Mouse (Mus musculus) spleen, postnatal 36 days (tissue): Measurements from ENCODE around the gene Pex14.
A peak's percentile ranks its signal among the peaks of the same experiment; 100 is the strongest.

Experiments used
- DNase-seq, 2 experiments: peaks; one replicate each; pipeline ENCODE4 v3.0.0; 2022; ENCODE audit warnings: low spot score in 2 of 2, mixed read lengths in 1 of 2

Pex14 gene

DNA sequence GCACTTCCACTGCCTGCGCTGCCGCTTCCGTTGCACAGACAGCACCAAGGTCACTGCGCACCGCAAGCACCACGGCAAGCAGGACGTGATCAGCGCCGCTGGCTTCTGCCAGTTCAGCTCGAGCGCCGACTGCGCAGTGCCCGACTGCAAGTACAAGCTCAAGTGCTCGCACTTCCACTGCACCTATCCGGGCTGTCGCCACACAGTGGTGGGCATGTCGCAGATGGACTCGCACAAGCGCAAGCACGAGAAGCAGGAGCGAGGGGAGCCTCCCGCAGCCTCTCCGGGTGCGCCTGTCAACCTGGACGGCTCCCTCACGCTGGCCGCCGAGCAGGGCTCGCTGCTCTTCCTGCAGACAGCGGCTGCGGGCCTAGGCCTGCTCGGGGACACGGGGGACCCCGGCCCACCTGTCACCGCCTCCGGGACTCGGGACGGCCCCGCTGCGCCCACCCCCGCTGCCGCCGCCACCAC is 147.8 kb downstream of the Pex14 start:
- DNase-seq, result no peak

DNA sequence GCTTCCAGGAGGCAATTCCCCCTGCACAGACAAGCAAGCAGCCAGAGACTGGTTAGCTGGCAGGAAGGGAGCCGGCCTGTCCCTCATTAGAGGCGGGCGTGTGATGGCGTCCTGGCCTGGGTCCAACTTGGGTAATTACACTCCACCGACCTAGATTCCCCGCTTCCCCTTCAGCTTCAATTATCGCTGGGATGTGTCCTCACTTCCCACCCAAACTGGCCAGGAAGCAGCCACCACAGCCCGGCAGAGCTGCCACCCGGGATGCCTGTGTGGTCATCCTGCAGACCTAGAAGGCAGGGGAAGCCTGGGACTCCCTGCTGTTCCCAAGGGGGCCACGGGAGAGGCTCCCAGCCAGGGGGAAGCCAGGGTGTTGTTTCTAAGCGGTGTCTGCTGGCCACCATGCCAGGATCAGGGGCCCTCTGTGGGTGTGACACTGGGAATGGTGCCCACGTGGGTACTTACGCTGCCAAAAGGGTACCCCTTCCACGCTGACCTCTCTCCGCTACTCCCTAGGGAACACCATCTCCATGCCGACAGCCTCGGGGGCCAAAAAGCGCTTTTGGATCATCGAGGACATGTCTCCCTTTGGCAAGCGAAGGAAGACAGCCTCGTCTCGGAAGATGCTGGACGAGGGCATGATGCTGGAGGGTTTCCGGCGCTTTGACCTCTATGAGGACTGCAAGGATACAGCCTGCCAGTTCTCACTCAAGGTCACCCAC is 148.6 kb downstream of the Pex14 start:
- DNase-seq, result no peak

DNA sequence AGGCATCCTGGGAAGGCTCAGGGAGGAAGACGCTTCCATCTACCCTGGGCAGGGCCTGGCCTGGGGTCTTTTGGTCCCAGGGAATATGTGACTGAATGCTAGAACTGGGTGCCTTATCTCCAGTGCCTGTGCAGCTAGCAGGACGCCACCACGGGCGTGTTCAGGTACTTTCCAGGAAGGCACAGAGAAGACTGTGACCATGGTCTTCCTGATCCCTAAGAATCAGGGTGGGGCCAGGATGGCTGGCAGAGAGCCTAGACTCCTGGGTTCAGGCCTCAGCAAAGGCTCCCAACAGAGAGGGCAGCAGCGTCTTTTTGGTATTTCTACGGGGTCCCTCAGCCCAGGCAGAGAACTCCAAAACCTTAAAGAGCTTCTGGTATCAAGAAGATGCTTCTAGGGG is 149.2 kb downstream of the Pex14 start:
- no peak for DNase-seq

DNA sequence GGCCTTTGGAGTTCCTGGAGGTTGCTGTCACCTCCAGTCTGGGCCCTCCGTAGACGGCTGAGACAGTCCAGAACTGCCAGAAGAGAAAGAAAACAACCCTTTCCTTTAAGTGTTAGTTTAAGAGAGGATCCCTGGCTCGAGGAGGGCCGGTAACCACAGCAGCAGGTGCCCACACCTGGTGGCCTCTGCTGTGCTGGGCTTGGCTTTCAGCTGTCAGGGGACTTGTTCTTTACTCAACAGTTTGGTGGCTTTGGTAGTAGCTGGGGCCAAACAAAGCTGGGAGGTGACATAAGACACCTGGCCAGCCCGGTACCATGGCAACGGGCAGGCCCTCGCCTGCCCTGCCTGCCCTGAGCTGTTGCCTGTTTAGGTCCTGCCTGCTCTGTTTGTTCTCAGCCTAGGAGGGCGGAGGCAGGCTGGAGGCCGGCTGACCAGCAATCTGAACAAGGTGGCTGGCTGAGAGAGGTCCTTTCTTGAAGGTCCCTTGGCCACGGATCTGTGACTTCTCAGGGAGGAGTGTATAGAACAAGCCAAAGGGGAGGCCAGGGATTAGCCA is 151.8 kb downstream of the Pex14 start:
- no peak for DNase-seq

DNA sequence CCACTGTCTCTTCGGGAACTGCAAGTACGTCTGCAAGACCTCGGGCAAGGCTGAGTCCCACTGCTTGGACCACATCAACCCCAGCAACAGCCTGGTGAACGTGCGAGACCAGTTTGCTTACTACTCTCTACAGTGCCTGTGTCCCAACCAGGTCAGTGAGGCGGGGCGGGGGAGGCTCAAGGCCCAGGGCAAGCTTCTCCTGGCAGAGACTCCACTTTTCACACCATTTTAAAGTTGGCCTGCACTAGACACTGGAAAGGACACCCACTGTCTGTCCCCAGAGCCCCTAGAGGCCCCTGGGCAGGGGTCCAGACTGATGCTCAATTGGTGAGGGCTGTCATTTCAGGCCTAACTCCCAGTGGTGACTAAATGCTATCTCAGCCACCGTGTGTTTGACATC is 153.6 kb downstream of the Pex14 start:
- DNase-seq, result no peak

DNA sequence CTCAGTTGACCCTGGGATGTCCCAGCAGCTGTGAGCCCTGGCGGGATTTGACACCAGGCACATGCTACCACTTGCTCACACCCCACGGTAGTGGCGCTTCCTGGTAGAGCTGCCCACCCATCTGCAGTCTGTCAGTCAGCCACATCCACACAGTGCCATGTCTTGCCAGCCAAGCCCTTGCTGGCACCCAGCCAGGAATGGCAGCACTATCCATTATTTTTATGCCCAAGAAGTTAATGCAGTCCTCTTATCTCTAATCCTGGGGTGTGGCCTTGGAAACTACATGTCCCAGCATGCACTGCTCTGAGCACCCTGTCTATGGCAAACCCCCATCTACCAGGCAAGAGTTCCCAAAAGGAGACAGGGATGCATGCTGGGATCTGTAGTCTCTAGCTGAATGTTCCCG is 154.2 kb downstream of the Pex14 start:
- DNase-seq, result no peak

DNA sequence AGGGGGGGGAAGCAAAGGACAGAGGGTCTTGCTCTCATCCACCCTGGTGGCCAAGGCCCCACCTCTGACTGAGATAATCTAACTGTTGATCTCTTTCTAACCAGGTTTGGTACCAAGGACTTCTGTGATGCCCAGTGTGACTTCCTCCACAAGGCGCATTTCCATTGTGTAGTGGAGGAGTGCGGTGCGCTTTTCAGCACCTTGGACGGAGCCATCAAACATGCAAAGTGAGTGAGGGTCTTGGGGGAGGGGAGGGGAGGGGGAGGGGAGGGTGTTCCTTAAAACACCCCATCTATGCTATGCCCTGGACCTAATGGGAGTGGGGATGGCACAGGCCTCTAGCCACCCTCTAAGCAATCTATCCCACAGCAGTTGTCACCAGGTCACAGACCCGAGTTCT is 156.6 kb downstream of the Pex14 start:
- DNase-seq, result no peak

DNA sequence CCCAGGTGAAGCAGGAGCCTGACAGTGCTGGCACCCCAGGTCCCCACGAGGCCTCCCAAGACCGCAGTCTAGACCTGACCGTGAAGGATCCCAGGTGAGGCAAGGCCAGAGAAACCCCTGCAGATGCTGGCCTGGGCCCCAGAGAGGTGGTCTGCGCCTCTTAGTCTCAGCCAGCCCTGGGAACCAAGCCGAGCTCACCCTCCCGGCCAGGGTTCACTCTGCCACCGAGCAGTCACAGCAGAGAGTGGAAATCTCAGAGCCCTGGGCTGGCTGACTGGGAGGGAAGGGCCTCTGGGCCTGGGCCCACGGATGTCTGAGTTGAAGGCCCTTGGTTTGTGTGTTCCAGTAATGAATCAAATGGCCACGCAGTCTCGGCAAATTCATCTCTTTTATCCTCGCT is 158.4 kb downstream of the Pex14 start:
- DNase-seq, result no peak

DNA sequence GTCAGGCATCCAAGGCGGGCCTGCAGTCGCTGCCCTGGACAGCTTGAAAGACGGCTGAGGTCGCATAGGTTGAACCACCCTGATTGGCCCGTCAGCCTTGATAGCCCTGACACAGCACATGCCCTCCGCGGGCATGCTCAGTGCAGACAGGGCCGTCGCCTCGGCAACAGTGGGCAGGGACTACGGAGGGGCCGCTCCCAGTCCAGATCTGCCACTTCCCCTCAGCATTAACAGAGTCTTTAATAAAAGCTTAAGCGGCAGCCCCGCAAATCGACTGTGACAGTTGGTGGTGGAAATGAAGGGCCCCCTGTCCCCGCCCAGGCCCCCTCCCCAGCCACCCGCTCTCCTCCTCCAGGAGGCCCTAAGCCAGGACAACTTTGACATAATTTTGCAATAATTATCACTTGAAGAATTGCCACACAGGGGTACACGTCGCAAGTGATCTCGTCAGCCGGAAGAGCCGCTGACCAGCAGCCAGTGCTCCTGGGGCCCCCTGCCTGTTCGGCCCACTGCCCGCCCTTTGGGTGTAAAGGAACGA is 158.9 kb downstream of the Pex14 start:
- peak; percentile 76 to 78 for DNase-seq

DNA sequence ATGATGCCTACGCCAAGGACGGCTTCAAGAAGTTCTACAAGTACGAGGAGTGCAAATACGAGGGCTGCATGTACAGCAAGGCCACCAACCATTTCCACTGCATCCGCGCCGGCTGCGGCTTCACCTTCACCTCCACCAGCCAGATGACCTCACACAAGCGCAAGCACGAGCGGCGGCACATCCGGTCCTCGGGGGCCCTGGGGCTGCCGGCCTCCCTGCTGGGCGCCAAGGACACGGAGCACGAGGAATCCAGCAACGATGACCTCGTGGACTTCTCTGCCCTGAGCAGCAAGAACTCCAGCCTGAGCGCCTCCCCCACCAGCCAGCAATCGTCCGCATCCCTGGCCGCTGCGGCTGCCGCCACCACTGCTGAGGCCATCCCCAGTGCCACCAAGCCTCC is 161.1 kb downstream of the Pex14 start:
- DNase-seq, result no peak

DNA sequence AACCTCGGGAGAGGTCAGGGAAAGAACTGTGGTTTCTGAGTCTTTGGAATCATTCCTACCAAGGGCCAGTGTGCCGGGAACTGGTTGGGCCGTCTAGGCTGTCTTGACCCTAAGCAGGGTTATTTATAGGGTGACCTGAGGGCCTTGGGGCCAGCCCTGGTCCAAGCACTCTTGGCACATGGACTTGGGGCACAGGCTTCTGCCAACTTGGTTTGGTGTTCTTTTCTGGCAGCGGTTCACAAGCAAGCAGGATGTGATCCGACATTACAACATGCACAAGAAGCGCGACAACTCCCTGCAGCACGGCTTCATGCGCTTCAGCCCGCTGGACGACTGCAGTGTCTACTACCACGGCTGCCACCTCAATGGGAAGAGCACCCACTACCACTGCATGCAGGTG is 162.9 kb downstream of the Pex14 start:
- DNase-seq, result no peak

DNA sequence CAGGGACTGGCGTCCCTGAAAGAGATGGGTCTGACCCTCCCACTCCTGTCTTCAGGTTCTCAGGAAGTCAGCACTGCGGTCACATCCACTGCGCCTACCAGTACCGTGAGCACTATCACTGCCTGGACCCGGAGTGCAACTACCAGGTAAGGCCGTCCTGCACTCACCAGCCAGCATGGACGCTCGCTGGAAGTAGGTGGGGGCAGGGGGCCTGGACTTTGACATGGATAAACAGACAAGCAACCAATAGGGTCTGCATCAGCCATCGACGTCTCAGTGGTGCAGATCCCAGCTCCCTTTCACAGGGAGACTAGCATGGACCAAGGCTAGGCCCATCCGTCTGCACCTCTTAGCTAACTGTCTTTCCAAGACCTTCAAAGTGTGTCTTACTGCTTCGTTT is 163.6 kb downstream of the Pex14 start:
- DNase-seq, result no peak

DNA sequence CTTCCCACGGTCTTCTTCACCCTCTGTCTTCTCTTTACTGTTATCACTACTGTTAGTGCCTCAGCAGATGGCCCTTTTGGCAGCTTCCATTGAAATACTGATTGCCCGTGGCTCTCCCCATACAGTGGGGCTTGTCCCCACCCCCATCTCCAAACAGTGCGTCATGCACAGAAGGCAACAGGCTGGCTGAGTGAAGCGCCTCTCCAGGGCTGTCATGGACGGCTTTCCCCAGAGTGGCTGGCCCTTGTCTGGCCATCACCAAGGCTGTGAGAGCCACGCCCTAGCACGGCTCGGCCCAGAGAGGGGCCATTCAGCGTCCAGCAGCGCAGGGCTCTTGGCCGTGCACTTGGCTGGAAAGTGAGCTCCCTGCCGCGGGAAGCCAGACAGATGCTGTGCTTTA is 164.5 kb downstream of the Pex14 start:
- DNase-seq, result no peak

DNA sequence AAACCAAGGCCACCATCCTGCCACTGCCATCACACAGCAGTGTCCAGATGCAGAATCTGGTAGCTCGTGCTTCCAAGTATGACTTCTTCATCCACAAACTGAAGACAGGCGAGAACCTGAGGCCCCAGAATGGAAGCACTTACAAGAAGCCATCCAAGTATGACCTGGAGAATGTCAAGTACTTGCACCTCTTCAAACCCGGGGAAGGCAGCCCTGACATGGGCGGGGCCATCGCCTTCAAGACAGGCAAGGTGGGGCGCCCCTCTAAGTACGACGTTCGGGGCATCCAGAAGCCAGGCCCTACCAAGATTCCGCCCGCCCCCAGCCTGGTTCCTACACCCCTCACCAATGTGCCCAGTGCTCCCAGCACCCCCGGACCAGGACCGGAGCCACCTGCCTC is 166.6 kb downstream of the Pex14 start:
- no peak for DNase-seq

DNA sequence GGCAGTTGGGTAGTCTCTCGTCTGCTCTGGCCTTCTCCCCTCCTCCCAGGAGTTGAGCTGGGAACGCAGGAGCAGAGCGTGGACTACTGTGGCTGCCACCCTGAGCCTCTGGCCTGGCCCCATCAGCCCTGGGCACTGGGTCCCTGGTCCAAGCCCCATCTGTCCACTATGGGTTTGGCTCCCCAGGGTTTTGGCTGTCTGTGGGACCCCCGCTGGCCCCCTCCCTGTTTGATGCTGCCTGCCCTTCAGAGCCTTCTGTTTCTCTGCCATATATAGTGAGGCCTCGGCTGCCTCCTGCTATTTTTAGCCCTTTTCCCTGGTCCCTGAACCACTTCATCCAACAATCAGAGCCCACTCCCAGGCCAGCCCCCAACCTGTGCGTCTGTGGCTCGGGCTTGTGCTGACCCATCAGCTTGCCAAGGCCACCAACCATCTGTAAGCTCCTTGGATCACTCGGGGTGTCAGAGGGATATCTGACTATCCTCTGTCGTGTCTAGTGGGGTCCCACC is 168.9 kb downstream of the Pex14 start:
- no peak for DNase-seq

DNA sequence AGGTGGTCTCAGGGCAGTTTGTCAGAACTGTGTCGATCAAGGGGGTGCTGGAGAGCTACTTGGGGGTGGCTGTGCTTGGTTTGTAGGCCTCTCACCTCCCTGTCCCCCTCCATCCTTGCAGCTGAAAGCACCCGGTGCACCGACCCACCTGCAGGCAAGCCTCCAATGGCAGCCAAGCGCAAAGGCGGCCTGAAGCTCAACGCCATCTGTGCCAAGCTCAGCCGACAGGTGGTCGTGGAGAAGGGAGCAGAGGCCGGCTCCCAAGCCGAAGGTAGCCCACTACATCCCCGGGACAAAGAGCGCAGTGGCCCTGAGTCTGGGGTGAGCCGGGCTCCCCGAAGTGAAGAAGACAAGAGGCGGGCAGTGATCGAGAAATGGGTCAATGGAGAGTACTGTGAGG is 170.8 kb downstream of the Pex14 start:
- DNase-seq, result no peak

DNA sequence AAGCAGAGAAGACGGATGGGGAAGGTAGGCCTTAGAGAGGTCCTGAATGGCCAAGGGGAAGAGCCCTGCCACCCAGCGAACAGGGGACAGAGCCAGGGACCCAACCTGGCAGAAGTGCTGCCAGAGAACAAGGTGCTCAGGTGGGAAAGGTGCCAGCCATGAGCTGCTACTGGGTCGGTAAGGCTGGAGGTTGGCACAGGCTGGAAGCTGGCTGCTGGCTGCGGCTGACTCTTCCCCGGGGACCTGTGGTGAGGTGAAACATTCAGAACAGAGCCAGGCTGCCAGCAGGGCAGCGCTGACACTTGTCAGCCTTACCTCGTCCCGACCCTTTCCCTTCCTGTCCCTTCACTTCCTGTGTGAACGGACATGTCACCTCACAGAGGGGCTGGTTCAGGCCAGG is 171.4 kb downstream of the Pex14 start:
- DNase-seq, result no peak

DNA sequence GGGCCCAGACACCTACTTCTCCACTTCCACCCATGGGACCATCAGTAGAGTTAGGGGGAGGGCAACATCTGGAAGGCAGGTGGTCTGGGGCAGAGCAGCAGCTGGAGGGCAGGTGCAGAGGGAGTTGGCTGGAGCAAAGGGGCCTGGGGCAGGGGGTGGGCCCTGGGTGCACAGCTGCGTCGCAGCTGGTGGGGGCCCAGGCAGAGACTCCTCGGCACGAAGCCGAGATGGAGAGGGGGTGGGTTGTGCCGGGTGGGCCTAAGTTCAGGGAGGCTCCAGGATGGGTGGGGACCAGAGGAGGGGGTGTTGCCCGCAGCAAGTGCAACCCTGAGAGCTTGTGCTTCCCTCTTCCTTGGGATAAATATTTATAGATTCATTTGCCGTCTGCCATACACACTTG is 173.2 kb downstream of the Pex14 start:
- DNase-seq, result no peak

DNA sequence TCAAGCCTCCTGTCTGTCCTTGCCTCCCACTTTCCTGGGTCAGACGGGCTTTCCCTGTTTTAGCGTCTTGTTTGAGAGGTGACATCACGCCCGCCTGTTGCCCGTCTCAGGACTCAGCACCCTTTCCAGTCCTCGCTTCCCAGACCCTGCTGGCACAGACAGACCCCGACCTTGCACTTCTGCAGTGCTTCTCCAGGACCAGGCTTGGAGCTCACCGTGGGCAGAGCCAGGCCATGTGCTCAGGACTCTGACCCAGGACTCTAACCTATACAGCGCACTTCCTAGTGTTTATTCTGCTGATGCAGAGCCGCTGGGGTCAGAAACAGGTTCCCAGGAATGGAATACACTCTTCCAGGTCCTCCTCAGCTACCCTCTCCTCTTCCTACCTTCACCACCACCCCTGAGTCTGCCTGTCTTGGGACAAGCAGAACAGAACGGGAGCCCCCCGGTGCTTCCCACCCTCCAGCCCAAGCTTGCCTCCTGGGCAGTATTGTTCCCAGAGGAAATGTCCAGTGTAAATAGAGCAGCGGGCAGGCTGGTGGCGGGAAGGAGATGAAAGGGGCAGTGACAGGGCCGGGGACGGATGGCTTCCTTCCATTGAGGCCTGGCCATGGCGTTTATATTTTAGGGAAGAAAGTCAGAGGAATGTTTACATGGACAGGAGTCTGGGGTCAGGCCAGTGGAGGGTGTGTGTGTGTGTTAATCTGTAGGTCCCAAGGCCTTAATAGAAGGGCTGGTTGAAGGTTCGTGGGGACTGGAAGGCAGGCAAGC is 173.9 kb downstream of the Pex14 start:
- no peak for DNase-seq

DNA sequence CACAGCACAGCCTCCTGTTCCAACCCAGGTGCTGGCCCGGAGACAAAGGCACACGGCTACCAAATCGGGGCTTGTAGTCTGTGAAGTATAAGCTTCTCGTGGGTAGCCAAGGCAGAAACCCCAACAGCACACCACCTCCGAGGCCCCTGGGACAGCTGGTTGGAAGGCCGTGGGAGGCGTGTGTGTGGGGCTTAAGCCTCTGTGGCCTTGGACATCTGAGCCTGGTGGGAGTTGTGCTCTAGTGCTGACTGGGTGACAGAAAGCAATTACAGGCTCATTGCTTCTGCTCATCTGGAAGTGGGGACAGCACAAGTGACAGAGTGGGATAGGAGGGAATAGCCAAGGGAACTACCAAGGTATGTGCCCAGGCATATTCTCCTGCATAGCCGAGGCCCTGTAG is 175.7 kb downstream of the Pex14 start:
- DNase-seq, result no peak

DNA sequence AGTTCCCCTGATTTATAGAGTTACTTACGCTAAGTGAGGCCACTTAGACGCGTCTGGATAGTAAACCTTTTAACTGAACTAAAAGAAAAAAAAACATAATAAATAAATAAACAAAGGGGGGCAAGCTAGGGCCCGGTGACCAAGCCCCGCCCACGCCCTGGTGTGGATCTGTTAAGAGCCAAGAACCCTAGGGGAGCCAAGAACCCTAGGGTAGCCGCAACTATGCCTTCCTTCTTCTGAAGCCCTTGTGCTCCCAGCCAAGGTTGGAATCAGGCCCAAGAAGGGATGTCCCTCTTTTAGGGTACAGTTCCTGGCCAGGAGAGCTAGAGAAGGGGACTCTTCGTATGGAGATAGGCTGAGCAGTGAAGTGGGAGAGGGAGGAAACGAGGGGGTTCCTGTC is 176.3 kb downstream of the Pex14 start:
- DNase-seq, result no peak

DNA sequence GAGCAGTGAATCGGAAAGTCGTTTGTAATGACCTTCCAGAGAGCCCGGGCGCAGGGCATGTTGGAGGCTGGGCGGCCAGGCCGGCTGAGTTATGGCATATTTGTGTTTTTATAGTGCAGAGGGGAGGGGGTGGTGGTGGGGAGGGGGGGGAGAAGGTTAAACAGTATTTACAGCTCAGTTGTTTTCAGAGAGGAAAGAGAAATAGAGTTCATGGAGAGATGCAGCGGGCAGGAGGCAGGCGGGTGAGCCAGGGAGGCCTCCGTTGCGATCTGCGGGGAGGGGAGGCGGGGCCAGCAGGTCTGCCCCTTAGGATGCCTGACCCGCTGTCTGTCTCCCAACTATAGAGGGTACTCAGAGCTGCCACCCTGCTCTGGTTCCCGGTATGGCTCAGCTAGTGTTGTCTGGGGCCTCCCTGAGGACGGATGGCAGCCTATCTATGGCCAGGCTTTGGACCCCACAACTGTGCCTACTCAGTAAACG is 177.4 kb downstream of the Pex14 start:
- no peak for DNase-seq

DNA sequence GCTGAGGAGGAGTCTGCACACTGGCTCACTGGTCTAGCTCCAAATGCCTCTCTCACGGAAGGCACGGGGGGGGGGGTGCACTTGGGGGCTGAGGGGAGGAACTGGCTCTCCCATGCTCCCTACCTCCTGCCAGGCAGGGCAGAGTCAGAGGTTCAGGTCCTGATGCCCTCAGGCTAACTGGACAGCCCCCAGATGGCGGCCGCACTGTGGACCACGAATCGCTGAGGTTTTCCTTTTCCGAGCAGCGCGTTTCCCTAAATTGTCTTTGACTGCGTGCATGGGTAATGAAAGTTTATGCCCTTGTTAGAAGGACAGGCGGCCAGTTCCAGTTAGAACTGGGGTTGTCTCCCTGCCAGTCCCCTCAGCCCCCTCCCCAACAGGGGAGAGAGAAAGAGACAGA is 179.1 kb downstream of the Pex14 start:
- DNase-seq, result no peak
